Mouse (Mus musculus) erythroblast, embryonic 14.5 days (primary cell): Measurements from ENCODE around the gene Iqce. TPM values are rescaled to one million over a fixed set of nuclear protein-coding genes. Genes with fewer than 3 reads are reported as not detected.

Experiments
- H3K27me3 ChIP-seq: 2 replicates; pipeline ENCODE4 v1.6.1; 2012; ENCODE audit warnings: inconsistent platforms; ENCODE audit not compliant: control insufficient read depth
- H3K36me3 ChIP-seq: 2 replicates; pipeline ENCODE4 v1.6.1; 2012; ENCODE audit warnings: mild to moderate bottlenecking, inconsistent platforms; ENCODE audit not compliant: control insufficient read depth
- H3K4me1 ChIP-seq: 2 replicates; pipeline ENCODE4 v1.6.1; 2012; ENCODE audit warnings: inconsistent platforms; ENCODE audit not compliant: control insufficient read depth
- H3K4me3 ChIP-seq: replicated peaks from 2 replicates; pipeline ENCODE3; 2012; ENCODE audit warnings: moderate library complexity, mild to moderate bottlenecking, inconsistent platforms
- H3K9me3 ChIP-seq: 2 replicates; pipeline ENCODE4 v1.6.1; 2012; ENCODE audit warnings: low read length, inconsistent platforms, mixed read lengths; ENCODE audit not compliant: control insufficient read depth
- GATA1 ChIP-seq: IDR thresholded peaks from 2 replicates; pipeline ENCODE4 v1.6.1; 2012; ENCODE audit warnings: low read length, inconsistent platforms, mixed read lengths
- TAL1 ChIP-seq: IDR thresholded peaks from 3 replicates; pipeline ENCODE4 v1.6.1; 2012; ENCODE audit warnings: low read length, inconsistent platforms, mixed read lengths
- polyA plus RNA-seq: library from polyadenylated mRNA; stranded (reverse); fragments of >175 nt; gene quantifications from 2 replicates; pipeline ENCODE4 v1.2.3, GENCODE M21; 2012

Iqce gene
- polyA plus RNA-seq, 1 experiment = 0.16 TPM

DNA sequence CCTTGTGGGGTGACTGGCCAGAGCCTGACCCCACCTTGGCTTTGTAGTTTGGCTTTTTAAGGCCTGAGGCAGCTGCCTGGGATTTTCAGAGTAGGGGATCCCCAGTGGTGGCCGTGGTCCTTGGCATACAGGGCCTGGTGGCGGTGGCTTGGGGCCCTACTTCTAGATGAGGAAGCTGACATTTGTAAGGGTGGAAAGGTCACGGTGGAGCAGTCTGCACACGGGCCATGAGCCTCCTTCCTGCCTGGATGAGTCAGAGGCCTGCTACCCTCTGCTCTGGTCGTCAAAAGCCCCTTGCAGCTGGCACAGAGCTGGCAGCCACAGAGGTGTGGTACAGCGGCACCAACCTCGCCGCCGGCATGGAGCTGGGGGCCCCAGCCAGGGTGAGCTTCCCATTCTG, 85.5 kb downstream of the Iqce start:
- TF ChIP-seq TAL1 (no peak), GATA1 (no peak)
- Histone ChIP-seq H3K4me1 (peaks cover 74% of the 10 kb centered on the region), H3K4me3 (no peak overlapping the region), H3K36me3 (peaks cover 62% of the 10 kb centered on the region), H3K27me3 (peaks cover 10% of the 10 kb centered on the region; the same call in 1 of the 2 replicates), H3K9me3 (peaks cover 8% of the 10 kb centered on the region)

DNA sequence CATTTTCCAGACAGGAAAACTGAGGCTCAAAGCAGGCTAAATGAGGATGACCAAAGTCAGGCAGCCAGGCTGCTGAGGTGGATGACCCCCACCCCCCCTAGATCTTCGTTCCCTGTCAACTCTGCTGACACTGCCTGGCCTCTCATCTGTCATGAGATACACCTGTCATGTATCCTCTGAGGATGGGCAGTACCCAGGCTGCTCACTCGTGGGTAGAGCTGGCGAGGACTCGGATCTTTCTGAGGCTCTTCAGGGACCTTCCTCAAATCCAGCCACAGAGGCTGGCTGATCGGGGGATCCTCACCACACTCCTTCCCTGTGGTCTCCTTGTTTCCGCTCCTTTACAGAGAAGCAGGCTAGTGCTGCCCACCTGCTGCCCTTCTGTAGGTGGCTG, 86.1 kb downstream of the Iqce start:
- no peak overlapping the region for H3K4me3 ChIP-seq
- H3K27me3 ChIP-seq = peaks cover 16% of the 10 kb centered on the region
- peaks cover 8% of the 10 kb centered on the region for H3K9me3 ChIP-seq
- H3K4me1 ChIP-seq = peaks cover 80% of the 10 kb centered on the region
- TF ChIP-seq TAL1 = no peak
- H3K36me3 ChIP-seq = peaks cover 68% of the 10 kb centered on the region

DNA sequence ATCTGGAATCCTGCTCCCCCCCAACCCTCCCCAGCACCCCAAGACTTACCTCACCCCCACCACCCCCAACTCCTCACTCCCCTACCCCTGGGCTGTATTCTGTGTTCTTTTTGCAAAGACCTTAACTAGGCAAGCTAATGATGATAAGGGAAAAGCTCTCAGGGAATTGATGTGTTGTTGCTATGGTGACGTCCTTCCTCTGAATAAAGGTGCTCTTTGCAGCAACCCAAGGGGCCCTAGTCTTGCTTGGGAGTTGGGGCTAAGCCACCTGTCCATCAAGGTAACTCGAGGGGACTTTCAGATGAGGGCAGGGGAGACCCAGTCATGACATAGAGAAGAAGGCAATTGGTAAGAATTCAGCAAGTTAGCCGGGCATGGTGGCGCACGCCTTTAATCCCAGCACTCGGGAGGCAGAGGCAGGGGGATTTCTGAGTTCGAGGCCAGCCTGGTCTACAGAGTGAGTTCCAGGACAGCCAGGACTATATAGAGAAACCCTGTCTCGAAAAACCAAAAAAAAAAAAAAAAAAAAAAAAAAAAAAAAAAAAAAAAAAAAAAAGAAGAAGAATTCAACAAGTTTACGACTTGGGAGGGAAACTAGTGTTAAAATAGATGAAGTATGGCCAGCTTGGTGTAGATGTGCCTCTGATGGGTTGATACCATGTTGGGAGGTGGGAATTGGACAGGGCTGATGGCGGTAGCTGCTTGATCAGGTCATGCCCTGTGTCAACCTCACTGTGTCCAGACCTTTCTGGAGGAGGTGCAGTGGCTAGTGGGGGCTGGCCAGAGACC, 86.7 kb downstream of the Iqce start:
- Histone ChIP-seq H3K27me3 (peaks cover 22% of the 10 kb centered on the region), H3K9me3 (peaks cover 8% of the 10 kb centered on the region), H3K4me3 (no peak overlapping the region), H3K4me1 (peaks cover 84% of the 10 kb centered on the region), H3K36me3 (peaks cover 74% of the 10 kb centered on the region)
- TF ChIP-seq TAL1 (no peak), GATA1 (no peak)

DNA sequence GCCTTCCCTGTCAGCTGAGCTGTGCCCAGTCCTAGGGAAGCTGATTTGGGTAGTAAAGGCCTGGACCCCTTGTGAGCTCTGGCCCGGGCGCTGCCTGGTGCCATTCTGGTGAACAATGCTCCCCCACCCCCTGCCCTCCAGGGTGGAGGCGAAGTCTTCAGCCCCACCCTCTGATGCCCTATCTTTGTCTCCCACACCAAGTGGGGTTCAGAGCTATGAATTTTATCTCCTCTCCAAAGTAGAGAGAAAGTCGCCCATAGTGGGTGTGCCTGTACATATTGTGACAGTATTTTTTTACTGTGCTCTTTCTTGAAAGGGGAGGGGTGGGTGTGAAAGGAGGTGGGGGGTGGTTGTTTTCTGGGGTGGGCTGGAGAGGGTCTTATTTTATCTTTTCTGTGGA, 87.3 kb downstream of the Iqce start:
- Histone ChIP-seq H3K4me3 (peak overlapping the region; percentile 10), H3K9me3 (peaks cover 8% of the 10 kb centered on the region)

DNA sequence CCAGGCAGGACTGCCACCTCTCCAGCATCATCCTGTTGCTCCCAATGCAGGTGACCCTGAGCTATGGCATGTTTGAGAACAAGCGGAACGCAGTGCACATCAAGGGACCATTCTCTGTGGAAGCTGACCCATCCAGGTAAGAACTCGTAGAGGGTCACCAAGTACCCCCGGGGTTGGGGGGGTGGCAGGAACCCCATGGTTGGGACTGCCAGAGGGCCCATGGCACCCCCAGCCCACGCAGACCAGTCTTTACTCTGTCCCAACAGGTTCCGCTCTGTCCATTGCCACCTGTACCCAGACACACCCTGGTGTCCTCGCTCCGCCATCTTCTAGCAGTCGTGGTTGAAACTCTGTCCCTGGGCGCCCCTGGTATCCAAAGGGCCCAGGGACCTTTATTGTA, 88.0 kb downstream of the Iqce start:
- no peak overlapping the region for H3K4me3 ChIP-seq

More for the DNA sequence above, 87.3 kb downstream of the Iqce start:
- Histone ChIP-seq H3K27me3 (peaks cover 26% of the 10 kb centered on the region), H3K36me3 (peaks cover 77% of the 10 kb centered on the region), H3K4me1 (peaks cover 86% of the 10 kb centered on the region)
- TF ChIP-seq TAL1 = no peak
- TF ChIP-seq GATA1 = no peak

DNA sequence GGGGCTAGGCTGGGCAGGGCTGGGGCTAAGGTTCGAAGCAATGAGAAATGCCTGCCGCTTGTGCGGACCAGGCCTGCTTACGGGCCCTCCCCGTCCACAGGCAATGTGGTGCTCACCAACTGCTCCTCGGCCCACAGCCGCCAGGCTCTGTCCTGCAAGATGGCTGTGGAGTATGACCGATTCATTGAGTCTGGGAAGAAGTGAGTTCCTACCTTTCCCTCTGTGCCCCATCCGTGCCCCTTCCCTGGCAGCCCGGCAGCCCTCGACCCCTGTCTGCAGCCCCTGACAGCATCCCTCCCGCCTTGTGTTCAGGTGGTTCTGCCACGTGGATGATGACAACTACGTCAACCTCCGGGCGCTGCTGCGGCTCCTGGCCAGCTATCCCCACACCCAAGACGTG, 90.0 kb downstream of the Iqce start:
- H3K4me1 ChIP-seq = peaks cover 97% of the 10 kb centered on the region
- H3K27me3 ChIP-seq = peaks cover 48% of the 10 kb centered on the region
- H3K9me3 ChIP-seq = peaks cover 8% of the 10 kb centered on the region
- H3K36me3 ChIP-seq = peaks cover 75% of the 10 kb centered on the region
- TF ChIP-seq TAL1 = no peak
- no peak for TF ChIP-seq GATA1
- H3K4me3 ChIP-seq = no peak overlapping the region

More for the DNA sequence above, 88.0 kb downstream of the Iqce start:
- TF ChIP-seq TAL1 = no peak
- no peak for TF ChIP-seq GATA1
- Histone ChIP-seq H3K4me1 (peaks cover 87% of the 10 kb centered on the region), H3K9me3 (peaks cover 8% of the 10 kb centered on the region), H3K36me3 (peaks cover 84% of the 10 kb centered on the region), H3K27me3 (peaks cover 33% of the 10 kb centered on the region)

Other genes with a start within 250 kb of the Iqce start
- gene Chst12, start 196.8 kb downstream of the Iqce start, polyA plus RNA-seq = 0.32 and 0.50 TPM in 2 replicates
- 5.4 and 6.1 TPM in 2 replicates for gene Grifin, start 137.3 kb downstream of the Iqce start, polyA plus RNA-seq
- 2.6 and 3.7 TPM in 2 replicates for gene Lfng, start 95.1 kb downstream of the Iqce start, polyA plus RNA-seq
- 8.6 and 8.9 TPM in 2 replicates for gene Ttyh3, start 53.3 kb downstream of the Iqce start, polyA plus RNA-seq
- 0.31 and 0.34 TPM in 2 replicates for gene Brat1, start 2.6 kb upstream of the Iqce start, polyA plus RNA-seq
- gene Amz1, start 21.7 kb upstream of the Iqce start, polyA plus RNA-seq = 0.04 TPM in 1 of 2 replicates, not detected in the other
- 2.3 and 2.8 TPM in 2 replicates for gene Gna12, start 128.1 kb upstream of the Iqce start, polyA plus RNA-seq